Mouse (Mus musculus) A20 (cell line): Measurements from ENCODE around the gene Fhad1.
A peak's percentile ranks its signal among the peaks of the same experiment; 100 is the strongest.

ENCODE experiments used
- DNase-seq: peaks from one replicate; pipeline ENCODE4 v3.0.0-alpha.2; 2011; ENCODE audit warnings: low read depth, low spot score

The Fhad1 gene

DNA sequence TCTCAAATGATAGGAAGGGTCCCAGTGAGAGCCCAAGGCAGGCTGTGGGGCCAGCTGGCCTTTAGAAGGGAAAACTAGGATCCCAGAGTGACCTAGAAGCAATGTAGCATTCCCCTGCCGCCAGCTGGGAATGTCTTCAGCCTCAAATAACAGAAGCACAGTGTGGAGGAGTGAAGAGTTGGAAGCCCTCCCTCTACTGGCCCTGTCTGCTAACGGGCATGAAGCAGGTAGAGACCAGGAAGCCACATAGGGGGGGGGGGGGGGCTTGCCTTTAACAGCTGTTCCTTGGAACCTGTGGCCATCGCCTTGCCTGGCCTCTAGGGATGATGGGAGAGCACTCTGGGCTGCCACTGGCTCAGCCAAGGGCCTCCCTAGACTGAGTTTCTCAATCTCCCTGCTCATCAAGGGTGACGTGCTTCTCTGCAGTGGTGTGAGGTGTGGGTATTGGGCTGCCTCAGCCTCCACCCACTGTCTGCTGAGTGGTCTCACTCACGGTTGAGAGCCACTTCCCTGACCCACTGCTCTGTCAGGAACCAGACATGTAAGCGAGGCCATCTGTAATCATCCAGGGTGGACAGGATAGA lies 128.4 kb downstream of the Fhad1 start:
- DNase-seq: no peak

DNA sequence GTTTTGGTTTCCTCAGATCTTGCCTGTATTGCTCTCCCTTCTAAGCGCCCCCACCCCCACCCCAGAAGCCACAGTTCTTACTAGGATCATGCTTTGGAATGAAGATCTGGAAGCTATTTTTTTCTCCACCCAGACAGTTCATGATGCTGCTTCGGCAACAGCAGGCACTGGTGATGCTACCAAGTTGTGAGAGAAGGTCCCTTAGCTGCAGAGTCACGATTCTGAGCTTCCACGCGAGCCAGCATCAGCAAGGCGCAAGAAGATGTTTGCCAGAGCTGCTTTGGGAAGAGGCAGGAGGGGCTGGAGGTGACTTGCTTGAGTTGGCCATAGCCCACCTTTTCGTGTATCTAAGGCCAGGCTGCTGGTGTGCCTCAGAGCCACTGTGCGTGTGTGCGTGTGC lies 129.4 kb downstream of the Fhad1 start:
- DNase-seq: no peak

DNA sequence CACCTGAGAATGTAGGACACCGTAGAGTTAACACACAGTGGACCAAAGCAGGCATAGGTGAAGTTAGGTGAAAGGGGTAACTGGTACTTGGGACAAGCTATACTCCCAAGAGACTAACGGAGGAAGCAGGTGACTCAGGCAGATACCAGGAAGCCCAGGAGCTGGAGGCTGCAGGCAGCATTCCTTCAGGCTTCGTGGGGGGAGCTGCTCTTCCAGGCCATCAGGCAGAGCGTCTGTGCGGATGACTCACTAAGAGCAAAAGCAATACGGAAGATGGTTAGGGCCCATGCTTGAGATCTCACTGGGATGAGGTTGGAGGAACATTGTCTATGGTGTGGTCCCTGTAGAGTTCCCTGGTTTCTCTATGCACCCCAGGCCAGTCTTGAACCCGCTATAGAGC lies 132.0 kb downstream of the Fhad1 start:
- no peak for DNase-seq

DNA sequence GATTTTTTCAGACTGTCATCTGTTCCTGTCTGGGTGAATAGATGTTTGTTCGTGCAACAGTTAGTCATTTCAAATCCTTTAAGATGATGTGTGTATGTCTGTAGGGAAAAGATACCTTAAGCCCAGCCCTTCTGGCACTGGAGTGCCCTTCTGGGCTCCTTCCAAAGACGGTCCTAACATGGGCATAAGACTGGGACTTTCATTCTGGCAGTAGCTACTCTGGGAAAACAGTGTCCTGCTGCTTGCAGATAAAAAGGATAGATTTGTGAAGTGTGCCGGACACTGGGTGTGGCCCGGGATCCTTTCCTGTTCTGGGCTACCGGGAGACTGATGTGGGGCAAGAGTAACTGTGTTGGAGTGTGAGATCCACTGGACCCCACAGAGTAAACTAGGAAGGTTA lies 132.9 kb downstream of the Fhad1 start:
- DNase-seq: no peak

- no peak for DNase-seq
These were observed 133.5 kb downstream of the Fhad1 start for GRCm38 (mm10) chr4:141881289-141881914.

DNA sequence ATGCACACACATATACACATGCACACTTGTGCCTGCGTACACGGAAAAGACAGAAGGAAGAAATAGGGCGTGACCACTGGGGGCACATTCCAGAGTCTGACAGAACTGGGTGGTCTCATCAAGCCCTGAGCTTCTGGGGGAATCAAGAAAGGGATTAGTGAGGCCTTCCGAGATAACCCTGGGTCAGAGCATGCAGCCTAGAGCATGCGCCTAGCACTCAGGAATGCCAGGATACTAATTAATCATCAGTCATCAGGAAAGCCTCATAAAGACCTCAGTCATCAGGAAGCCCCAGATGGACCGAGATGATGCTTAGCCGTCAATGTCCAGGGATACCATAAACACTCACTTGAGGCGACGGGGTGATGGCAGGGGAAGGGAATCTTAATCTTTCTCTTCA lies 135.0 kb downstream of the Fhad1 start:
- DNase-seq: no peak

DNA sequence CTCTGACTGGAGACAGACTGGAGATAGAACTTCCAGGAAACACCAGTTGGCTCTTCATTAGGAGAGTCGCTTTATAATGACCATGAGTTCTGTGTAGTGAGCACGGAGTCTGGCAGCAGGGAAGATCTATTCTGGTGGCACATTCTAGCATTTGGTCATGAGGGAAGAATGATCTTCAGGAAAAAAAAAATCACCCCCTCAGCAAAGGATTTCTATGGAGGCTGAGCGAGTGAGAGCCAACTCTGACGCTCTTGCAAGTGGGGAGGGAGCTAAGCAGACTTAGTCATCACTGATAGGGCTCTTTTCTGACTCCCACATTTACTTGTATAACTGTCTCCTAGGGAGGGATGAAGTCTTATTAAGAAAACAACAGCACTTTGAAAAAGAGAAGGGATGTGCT lies 135.8 kb downstream of the Fhad1 start:
- no peak for DNase-seq

GRCm38 (mm10) chr4:141878621-141879020 lies 136.3 kb downstream of the Fhad1 start:
- DNase-seq: peak; percentile 23

DNA sequence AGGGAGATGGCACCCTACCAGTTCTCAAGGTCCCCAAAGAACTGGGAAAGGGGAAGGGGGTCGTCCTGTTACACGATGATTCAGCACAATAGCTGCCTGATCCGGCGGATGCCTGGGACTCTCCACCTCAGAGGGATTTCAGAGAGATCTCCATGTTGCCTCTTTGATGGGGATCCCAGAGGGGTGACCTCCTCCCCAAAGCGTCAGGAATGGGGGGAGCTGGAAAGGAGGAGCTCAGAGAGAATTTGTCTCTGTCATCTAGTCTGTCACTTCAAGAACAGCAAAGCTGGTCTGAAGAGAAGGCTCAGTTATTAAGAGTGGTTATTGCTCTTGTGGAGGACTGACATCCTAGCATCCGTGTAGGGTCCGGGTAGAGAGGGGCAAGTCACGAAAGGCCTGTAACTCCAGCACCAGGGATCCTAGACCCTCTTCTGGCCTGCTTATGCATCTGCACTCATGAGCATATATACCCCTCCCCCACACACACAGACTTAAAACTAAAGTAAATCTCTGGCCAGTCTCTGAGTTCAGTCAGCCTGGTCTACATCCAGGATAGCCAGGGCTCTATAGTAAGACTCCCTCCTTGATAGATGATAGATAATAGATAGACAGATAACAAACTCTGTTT lies 139.3 kb downstream of the Fhad1 start:
- no peak for DNase-seq

DNA sequence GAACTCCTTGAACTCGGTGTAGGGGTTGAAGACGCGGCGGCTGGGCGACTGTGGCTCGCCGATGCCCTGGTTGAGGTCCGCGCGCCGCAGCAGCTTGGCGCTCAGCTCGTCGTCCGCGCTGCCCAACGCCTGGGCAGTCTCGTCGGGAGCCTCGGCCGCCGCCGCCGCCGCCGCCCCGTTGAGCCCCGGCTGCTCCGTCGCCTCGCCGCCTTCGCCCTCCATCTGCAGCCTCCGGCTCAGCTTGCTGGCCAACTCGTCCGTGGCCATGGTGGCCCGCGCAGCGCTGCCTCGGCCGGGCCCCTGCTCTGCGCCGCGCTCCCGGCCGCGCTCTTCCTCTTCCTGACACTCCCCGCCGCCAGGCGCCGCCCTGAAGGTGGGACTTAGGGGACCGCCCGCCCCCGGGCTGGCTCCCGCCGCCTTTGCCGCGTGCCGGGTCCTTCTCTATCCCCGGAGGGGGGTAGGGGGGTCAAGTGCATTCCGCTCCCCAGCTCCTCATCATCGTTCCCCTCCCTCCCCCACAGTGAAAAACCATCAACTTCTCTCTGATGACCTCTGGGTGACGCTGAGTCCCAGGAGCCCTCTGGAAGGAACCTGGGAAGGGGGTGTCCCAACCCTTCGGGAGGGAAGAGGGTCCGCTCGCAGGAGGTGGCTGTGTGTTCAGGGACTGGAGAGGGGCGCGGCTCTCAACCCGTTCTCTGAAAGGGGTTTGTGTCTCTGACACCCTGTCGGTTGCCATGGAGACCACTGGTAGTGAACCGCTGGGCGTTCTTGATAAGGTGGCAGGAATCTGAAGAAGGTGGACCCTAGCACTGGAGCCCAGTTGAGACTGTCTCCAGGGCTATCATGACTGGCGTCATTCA lies 140.1 kb downstream of the Fhad1 start, which contains the start of gene Efhd2:
Gene Efhd2, minus strand, starts transcription at position 320 of the 860 bp plus-strand sequence.
- peak; percentile 87 for DNase-seq

DNA sequence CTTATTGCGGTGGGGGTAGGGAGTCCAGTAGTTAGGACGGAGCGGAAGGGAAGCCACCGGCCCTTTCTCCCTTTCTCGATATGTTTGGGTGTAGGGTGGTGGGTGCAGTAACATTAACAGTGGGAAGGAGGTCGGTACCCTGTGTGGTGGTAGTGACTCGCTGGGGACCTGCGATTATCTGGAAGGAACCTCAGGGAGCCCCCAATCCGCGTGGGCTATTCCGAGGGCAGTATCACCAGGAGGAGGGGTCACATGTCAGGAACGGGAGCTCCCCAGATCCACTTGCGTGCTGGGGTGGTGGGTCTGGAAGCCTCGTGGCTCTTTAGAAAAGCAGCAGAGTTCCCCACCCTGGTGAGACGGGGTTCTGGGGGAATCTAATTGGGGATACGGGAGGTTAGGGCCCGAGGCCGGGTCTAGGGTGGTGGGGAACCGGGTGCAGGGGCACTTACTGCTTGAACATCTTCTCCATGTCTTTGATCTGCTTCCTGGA lies 140.7 kb downstream of the Fhad1 start:
- peak; percentile 41 for DNase-seq

- no peak for DNase-seq
These were observed 141.9 kb downstream of the Fhad1 start for GRCm38 (mm10) chr4:141872977-141873376.

- DNase-seq: no peak
These were observed 143.0 kb downstream of the Fhad1 start for GRCm38 (mm10) chr4:141871909-141872308.

GRCm38 (mm10) chr4:141871333-141871725 lies 143.6 kb downstream of the Fhad1 start:
- DNase-seq: no peak

GRCm38 (mm10) chr4:141870666-141871332 lies 144.1 kb downstream of the Fhad1 start:
- no peak for DNase-seq

GRCm38 (mm10) chr4:141869436-141870215 lies 145.3 kb downstream of the Fhad1 start:
- peak; percentile 29 for DNase-seq

DNA sequence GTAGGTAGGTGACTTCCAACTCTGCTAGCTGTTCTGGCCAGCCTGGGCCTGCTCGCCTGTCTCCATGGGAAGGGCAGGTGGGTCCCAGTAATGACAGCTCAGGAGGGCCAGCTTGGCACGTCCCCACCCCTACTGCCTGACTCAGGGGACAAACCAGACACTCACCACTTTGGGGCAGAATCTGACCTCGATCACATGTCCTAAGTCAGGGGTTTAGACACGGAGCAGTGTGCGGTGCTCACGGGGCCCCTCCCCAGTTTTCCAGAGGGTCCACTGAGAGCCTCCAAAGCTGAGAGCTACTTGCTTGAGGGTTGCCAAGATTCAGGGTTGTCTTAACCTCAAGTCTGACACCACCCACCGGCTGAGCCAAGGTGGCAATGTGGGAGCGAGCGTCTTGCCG lies 146.8 kb downstream of the Fhad1 start:
- no peak for DNase-seq

DNA sequence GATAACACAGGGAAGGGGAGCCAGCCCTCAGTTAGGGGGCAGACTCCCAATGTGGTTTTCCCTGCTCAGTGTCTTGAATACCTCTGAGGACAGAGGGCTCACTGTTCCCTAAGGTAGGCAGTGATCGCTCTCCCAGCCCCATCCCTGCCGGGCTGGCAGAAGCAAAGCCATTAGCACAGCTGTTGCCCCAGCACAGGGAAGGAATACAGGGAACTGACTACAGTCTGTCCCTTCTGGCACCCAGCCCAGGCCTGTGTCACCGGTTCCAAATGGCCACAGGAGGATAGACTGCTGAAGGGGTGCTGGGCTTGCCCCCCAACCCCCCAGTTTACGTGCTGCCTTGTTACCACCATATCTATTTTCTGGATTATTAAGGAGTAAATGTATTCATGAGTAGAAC lies 147.4 kb downstream of the Fhad1 start:
- no peak for DNase-seq

DNA sequence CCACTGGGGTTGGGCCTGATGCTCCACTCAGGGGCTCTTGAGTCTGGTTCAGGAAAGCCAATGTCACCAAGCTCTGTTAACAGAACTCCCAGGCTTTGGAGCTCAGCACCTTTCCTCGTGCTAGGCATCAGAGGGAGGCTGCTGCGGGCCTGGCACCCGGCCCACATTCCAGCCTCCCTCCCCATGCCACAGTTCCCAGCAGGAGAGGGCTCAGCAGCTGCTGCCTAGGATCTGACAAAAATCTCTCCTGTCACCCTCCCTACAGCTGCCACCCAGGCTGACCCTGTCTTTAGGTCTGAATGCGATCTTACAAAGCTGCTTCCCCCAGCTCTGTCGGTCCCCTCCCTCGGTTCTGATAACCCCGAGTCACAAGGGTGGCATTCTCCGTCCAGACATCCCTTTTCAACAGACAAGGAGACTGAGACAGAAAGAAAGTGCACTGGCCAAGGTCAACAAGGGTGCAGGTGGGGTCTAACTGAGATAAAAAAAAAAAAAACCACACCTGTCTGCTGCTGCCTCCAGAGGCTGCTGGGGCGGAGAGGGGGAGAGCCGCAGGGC lies 147.9 kb downstream of the Fhad1 start:
- no peak for DNase-seq

DNA sequence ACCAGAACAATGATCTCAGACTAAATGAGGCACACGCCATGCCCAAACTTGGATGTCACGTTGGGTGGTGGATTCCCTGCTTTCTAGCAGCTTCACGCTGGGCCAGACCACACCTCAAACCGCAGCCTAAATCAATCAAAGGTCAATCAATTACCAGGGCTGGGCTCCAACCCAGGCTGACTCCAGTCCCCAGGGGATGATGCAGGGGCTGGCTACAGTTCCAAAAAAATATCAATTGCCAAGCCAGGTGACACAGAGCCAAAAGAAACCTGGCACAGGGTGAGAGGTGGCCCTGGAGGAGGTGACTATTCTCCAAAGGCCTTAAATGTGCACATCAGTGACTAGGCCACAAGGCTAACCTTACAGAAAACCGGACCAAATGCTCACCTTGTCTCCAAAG lies 149.3 kb downstream of the Fhad1 start:
- DNase-seq: no peak
